In genomic region chr17:47011661-47012043, GRCm38 (mm10) we compare ENCODE assay signal across 10 mouse cellular contexts. TPM values are rescaled to one million over a fixed set of nuclear protein-coding genes. Genes with fewer than 3 reads are reported as not detected.
DNase-seq lines count a peak whose midpoint lies in the region; ATAC-seq lines count a peak whose summit lies in the region.
"Had no signal": no experiment of that assay in that cellular context is flagged by ENCODE, and none has a peak within 500 bp of the region (broad histone marks: within the 10 kb centered on the region; RNA-seq: fewer than 3 reads in every experiment).

No protein-coding gene starts in this region.

- no peak for DNase-seq in heart, adult 8-10 months (ENCODE audit: low spot score)
- DNase-seq in limb, embryonic 11.5 days (ENCODE audit: low spot score), result peak; percentile 17
- no peak for DNase-seq in limb, embryonic 10.5 days (ENCODE audit: low spot score)
- no peak for DNase-seq in urinary bladder, postnatal 36 days (ENCODE audit: low spot score in 2 of 2)
- DNase-seq in urinary bladder, postnatal 25 days (ENCODE audit: low spot score), result no peak

- H3K79me2 ChIP-seq in macrophage (ENCODE audit: inconsistent target), result peaks cover 33% of the 10 kb centered on the region

- WGBS in heart, embryonic 11.5 days (ENCODE audit: insufficient replicate concordance), result 78% methylated on average over 1 of the region's 1 CpGs
- WGBS in limb, embryonic 11.5 days, result 81% methylated on average over 1 of the region's 1 CpGs
- 91% methylated on average over 1 of the region's 1 CpGs for WGBS in limb, embryonic 10.5 days
- 88% methylated on average over 1 of the region's 1 CpGs for WGBS in hindbrain, embryonic 15.5 days
- 100% methylated on average over 1 of the region's 1 CpGs for WGBS in macrophage (ENCODE audit: missing documents)

- no peak overlapping the region for H3K27ac ChIP-seq in heart, embryonic 11.5 days (ENCODE audit: low read depth, low read length)
- no peak overlapping the region for H3K27ac ChIP-seq in limb, embryonic 11.5 days (replicated peaks; ENCODE audit: low read depth, low read length)
- H3K27ac ChIP-seq in limb, embryonic 10.5 days, result no peak overlapping the region
- H3K27ac ChIP-seq in hindbrain, embryonic 15.5 days (replicated peaks), result peak overlapping the region; percentile 89
- H3K27ac ChIP-seq in macrophage, result peak overlapping the region; percentile 70; the same call in 1 of the 2 replicates

- no peak overlapping the region for H3K4me3 ChIP-seq in heart, embryonic 11.5 days (ENCODE audit: low read depth, low read length)
- H3K4me3 ChIP-seq in limb, embryonic 11.5 days (ENCODE audit: low read depth, low read length), result no peak overlapping the region
- no peak overlapping the region for H3K4me3 ChIP-seq in limb, embryonic 10.5 days
- no peak overlapping the region for H3K4me3 ChIP-seq in hindbrain, embryonic 15.5 days
- H3K4me3 ChIP-seq in macrophage (ENCODE audit: inconsistent target), result no peak overlapping the region

- peak overlapping the region; percentile 89; the same call in 1 of the 2 replicates for H3K4me2 ChIP-seq in heart, embryonic 11.5 days
- H3K4me2 ChIP-seq in limb, embryonic 11.5 days (ENCODE audit: low read depth, severe bottlenecking), result no peak overlapping the region
- H3K4me2 ChIP-seq in hindbrain, embryonic 15.5 days, result peak overlapping the region; percentile 79

- H3K9ac ChIP-seq in heart, embryonic 11.5 days (ENCODE audit: low read depth, low read length), result no peak overlapping the region
- H3K9ac ChIP-seq in limb, embryonic 11.5 days (ENCODE audit: low read length), result no peak overlapping the region
- no peak overlapping the region; the same call in 1 of the 2 replicates for H3K9ac ChIP-seq in hindbrain, embryonic 15.5 days
- H3K9ac ChIP-seq: forebrain, embryonic 12.5 days; heart, embryonic 13.5 days had no signal

- no peaks in the 10 kb centered on the region for H3K27me3 ChIP-seq in heart, embryonic 11.5 days (ENCODE audit: control insufficient read depth, insufficient read depth, low read length)
- H3K27me3 ChIP-seq in limb, embryonic 11.5 days (ENCODE audit: control insufficient read depth, insufficient read depth, low read length), result no peaks in the 10 kb centered on the region
- H3K27me3 ChIP-seq in limb, embryonic 10.5 days (ENCODE audit: low read depth, poor library complexity, severe bottlenecking), result no peaks in the 10 kb centered on the region
- no peaks in the 10 kb centered on the region for H3K27me3 ChIP-seq in hindbrain, embryonic 15.5 days

- no peaks in the 10 kb centered on the region for H3K36me3 ChIP-seq in heart, embryonic 11.5 days (ENCODE audit: control insufficient read depth, insufficient read depth, low read length)
- 0 out of 2 replicates have a peak, but pooled peaks cover 3% of the 10 kb centered on the region for H3K36me3 ChIP-seq in limb, embryonic 11.5 days (ENCODE audit: control insufficient read depth, insufficient read depth, low read length)
- peaks cover 8% of the 10 kb centered on the region for H3K36me3 ChIP-seq in limb, embryonic 10.5 days
- no peaks in the 10 kb centered on the region for H3K36me3 ChIP-seq in hindbrain, embryonic 15.5 days
- no peaks in the 10 kb centered on the region for H3K36me3 ChIP-seq in macrophage (ENCODE audit: inconsistent target)

- no peak for ATAC-seq in heart, embryonic 11.5 days (replicated peaks; ENCODE audit: insufficient number of reproducible peaks, low FRiP score, low TSS enrichment)
- no peak for ATAC-seq in limb, embryonic 11.5 days (ENCODE audit: insufficient number of reproducible peaks, low FRiP score, low TSS enrichment, low read depth)
- no peak for ATAC-seq in hindbrain, embryonic 15.5 days (ENCODE audit: low FRiP score, low read depth)

- H3K9me3 ChIP-seq in heart, embryonic 11.5 days (replicated peaks; ENCODE audit: control insufficient read depth, low read length), result no peaks in the 10 kb centered on the region
- no peaks in the 10 kb centered on the region for H3K9me3 ChIP-seq in limb, embryonic 11.5 days (ENCODE audit: control insufficient read depth, low read length)
- H3K9me3 ChIP-seq in limb, embryonic 10.5 days (replicated peaks), result no peaks in the 10 kb centered on the region
- no peaks in the 10 kb centered on the region for H3K9me3 ChIP-seq in hindbrain, embryonic 15.5 days
- H3K9me3 ChIP-seq: forebrain, embryonic 12.5 days had no signal

- peaks cover 8% of the 10 kb centered on the region; the same call in 1 of the 2 replicates for H3K4me1 ChIP-seq in heart, embryonic 11.5 days (ENCODE audit: control insufficient read depth, insufficient read depth, low read length)
- H3K4me1 ChIP-seq in limb, embryonic 11.5 days (ENCODE audit: control insufficient read depth, insufficient read depth, low read length), result 0 out of 2 replicates have a peak, but pooled peaks cover 3% of the 10 kb centered on the region
- peaks cover 17% of the 10 kb centered on the region for H3K4me1 ChIP-seq in limb, embryonic 10.5 days
- peaks cover 30% of the 10 kb centered on the region for H3K4me1 ChIP-seq in hindbrain, embryonic 15.5 days (replicated peaks)

RNA-seq across cellular contexts. Expression of gene Ubr2, which starts 1.3 kb away (rescaled TPM):
- polyA plus RNA-seq in heart, embryonic 11.5 days (2014; fragmentation: Nextera tagmentation; extraction: Ambion mirVana), result 17.9 and 18.2 TPM in 2 replicates
- total RNA-seq in heart, adult 8-10 months (2022), result 10 to 100 TPM; 78.8 to 87.7 (median 82.8) TPM
- 19.2 and 20.2 TPM in 2 replicates for polyA plus RNA-seq in limb, embryonic 11.5 days (2014; fragmentation: Nextera tagmentation; extraction: Ambion mirVana)
- polyA plus RNA-seq in limb, embryonic 10.5 days (2016; fragmentation: Nextera tagmentation; extraction: Ambion mirVana), result 18.5 and 18.8 TPM in 2 replicates
- 16.1 and 16.5 TPM in 2 replicates for polyA plus RNA-seq in hindbrain, embryonic 15.5 days (2015; fragmentation: Nextera tagmentation; extraction: Ambion mirVana)
- 100 to 1,000 TPM in 24 of 26 experiments, 10 to 100 TPM in 2; 81.9 to 271 (median 191) TPM for total RNA-seq in macrophage (2018; cell fraction: chromatin; rRNA removed)
- total RNA-seq in macrophage (2018; cell fraction: cytosol; rRNA removed), result 10 to 100 TPM; 20.9 to 46.2 (median 34.0) TPM
- total RNA-seq in macrophage (2018; cell fraction: nucleus; rRNA removed), result 100 to 1,000 TPM in 4 of 26 experiments, 10 to 100 TPM in 22; 39.5 to 136 (median 76.7) TPM
- polyA plus RNA-seq in macrophage (2018), result 28.0 to 30.4 TPM (median 28.5 TPM) in 3 replicates

Comparison
In these comparisons a context has a peak if more than half of its experiments do, and no peak if none do; other contexts are left out.
1. H3K27ac ChIP-seq: peak in hindbrain, embryonic 15.5 days (single experiment) and macrophage (single experiment); none in heart, embryonic 11.5 days (single experiment), limb, embryonic 11.5 days (single experiment) and limb, embryonic 10.5 days (single experiment).